Mouse (Mus musculus) lung, embryonic 14.5 days (tissue): Measurements from ENCODE around the gene Kcnc2. TPM values are rescaled to one million over a fixed set of nuclear protein-coding genes. Genes with fewer than 3 reads are reported as not detected.
"Not testable (repeated sequence)": the region's sequence is repeated elsewhere in the genome, so short reads cannot be mapped to it uniquely, and the experiment has no call there.

Source experiments
- ATAC-seq: fragments of 200-750 bp; cut with Nextera tagmentation; 2 replicates; pipeline ENCODE4 v1.8.0; 2017; ENCODE audit warnings: mild to moderate bottlenecking, moderate TSS enrichment, moderate library complexity; ENCODE audit not compliant: insufficient read depth
- DNase-seq: peaks from one replicate; pipeline ENCODE4 v3.0.0-alpha.2; 2015
- H3K27ac ChIP-seq: fragments of 300-500 bp; sonication (generic); 2 replicates; pipeline ENCODE4 v1.5.1; 2014; ENCODE audit warnings: low read depth, mild to moderate bottlenecking, moderate library complexity
- H3K27me3 ChIP-seq: fragments of 300-500 bp; sonication (generic); 2 replicates; pipeline ENCODE4 v1.6.1; 2014; ENCODE audit warnings: low read length, control low read depth; ENCODE audit not compliant: insufficient read depth
- H3K36me3 ChIP-seq: fragments of 300-500 bp; sonication (generic); 2 replicates; pipeline ENCODE4 v1.6.1; 2014; ENCODE audit warnings: control low read depth; ENCODE audit not compliant: insufficient read depth
- H3K4me1 ChIP-seq: fragments of 300-500 bp; sonication (generic); 2 replicates; pipeline ENCODE4 v1.6.1; 2014; ENCODE audit warnings: antibody characterized with exemption, control low read depth; ENCODE audit not compliant: insufficient read depth
- H3K4me2 ChIP-seq: fragments of 300-500 bp; sonication (generic); 2 replicates; pipeline ENCODE4 v1.6.1; 2014; ENCODE audit warnings: mild to moderate bottlenecking
- H3K4me3 ChIP-seq: fragments of 300-500 bp; sonication (generic); 2 replicates; pipeline ENCODE4 v1.5.1; 2014; ENCODE audit warnings: low read depth, low read length
- H3K9ac ChIP-seq: fragments of 300-500 bp; sonication (generic); 2 replicates; pipeline ENCODE4 v1.6.1; 2014
- H3K9me3 ChIP-seq: fragments of 300-500 bp; sonication (generic); 2 replicates; pipeline ENCODE4 v1.6.1; 2016; ENCODE audit warnings: low read depth, low read length, control low read depth
- CTCF ChIP-seq: IDR thresholded peaks from 2 replicates; pipeline ENCODE4 v1.5.1; 2016; ENCODE audit warnings: antibody characterized with exemption, low read depth
- WGBS: fragments of 180-500 bp; shearing (Covaris S2); extraction: QIAGEN DNeasy Blood & Tissue Kit; methylation state at CpG from one replicate; pipeline ENCODE4 v1.1.7; 2014; 5-methylcytosine and 5-hydroxymethylcytosine counted together
- polyA plus RNA-seq: library from polyadenylated mRNA; unstranded; fragments of >200 nt; fragmentation: Nextera tagmentation; extraction: Ambion mirVana; gene quantifications from 2 replicates; pipeline ENCODE4 v1.2.1, GENCODE M21; 2014

The Kcnc2 gene
- 0.13 and 0.18 TPM in 2 replicates for polyA plus RNA-seq

DNA sequence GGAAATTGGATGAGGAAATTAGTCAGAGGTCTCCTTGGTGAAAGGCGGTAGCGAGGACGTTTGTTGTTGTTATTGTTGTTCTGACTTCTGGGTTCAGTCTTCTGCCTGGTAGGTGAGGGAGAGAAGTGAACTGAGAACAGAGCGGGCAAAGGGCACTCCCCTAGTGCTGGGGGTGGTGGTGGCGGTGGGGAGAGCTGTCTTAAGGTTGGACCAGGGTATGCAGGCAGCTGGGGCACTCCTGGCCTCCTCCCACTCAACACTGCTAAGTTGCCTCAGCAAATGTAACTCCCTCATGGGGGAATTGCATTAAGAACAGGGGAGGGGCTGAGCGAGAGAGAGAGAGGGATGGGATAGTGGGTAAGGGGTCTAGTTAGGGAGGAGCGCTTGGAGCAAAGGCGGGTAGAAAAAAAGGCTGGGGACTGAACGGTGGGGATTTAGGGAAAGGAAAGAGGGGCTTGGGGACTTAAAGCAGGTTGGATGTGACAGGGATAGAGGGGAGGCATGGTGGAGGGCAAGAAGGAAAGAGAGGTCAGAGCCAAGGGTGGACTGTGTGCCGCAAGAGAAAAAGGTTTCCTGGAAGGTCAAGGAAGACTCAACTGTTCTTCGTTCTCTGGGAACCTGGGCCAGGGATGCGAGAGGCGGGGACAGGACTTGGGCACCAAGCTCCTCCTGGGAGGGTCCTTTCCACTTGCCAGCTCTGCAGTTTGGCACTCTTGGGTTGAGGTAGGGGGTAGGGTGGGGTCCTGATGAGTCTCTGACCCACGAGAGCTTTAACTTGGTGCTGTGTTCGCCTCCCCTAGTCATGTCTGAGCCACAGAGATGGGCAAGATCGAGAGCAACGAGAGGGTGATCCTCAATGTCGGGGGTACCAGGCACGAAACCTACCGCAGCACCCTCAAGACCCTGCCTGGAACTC lies at the start of gene Kcnc2:
Gene Kcnc2 (plus strand): TSS at position 235 of the 916 bp plus-strand sequence.
- H3K4me1 ChIP-seq: no peaks in the 10 kb centered on the region; the same call in 1 of the 2 replicates
- H3K27me3 ChIP-seq: peaks cover 40% of the 10 kb centered on the region
- no peak for TF ChIP-seq CTCF
- DNase-seq (no peak), ATAC-seq (peak; percentile 57)
- peak within 1 kb of the TSS; percentile 47 for H3K4me3 ChIP-seq
- H3K36me3 ChIP-seq: no peaks in the 10 kb centered on the region
- no peak within 1 kb of the TSS for H3K27ac ChIP-seq
- H3K9ac ChIP-seq: peak within 1 kb of the TSS; percentile 53
- 2% methylated on average over 20 of the region's 20 CpGs for WGBS
- H3K4me2 ChIP-seq: peak within 1 kb of the TSS; percentile 93
- no peaks in the 10 kb centered on the region for H3K9me3 ChIP-seq

DNA sequence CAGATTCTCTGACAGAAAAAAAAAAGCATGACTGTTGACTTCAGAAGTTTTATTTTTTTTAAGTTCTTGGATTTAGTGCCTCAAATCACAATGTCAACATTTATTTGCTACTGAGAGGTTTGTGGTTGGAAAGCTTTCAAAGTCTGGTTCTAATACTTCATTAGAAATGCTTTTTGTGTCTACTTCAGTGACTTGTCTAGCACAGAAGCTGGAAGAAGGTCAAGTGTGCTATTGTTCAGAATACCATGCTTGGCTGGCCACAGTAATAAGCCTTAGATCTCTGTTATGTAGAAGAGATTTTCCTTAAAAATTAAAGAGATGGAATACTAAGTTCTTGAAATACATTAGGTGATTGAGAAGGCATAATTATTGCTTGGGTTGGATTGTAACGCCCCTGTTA lies 43.8 kb upstream of the Kcnc2 start:
- WGBS: 50% methylated on average over 1 of the region's 1 CpGs
- ATAC-seq: no peak
- H3K27ac ChIP-seq: no peak overlapping the region

DNA sequence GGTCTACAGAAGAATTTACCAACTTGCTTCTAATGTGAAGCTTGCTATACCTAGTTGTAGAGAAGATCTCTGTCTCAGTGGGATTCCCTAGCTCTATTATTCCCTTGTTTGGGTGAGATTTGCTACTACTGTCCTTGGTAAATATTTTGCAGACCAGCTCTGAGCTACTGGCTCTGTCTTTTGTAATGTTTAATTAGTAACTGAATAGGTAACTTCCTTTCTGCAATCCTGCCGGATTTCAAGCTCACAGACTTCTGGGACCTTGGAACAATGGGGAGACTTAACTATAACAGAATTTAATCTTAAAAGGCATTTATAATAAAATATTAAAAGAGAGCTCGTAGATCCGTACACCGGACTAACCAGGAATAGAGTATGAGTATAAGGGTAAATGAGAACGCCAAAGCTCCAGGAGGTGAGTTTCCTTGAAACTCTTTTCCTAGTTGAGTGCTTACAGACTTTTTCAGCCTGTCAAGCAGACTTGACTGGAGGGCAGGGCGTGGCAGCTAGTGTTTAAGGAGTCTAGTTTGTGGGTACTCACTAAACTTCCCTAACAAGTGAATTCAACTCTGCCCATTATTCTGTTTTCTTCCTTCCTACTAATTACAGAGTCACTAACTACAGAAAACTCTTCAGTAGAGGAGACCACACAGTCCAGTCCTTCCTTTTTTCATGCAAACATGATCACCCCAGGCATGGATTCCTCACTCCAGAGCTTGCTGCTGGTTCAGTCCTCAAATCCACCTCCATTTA lies 41.7 kb upstream of the Kcnc2 start:
- not testable (repeated sequence) for H3K27me3 ChIP-seq, H3K36me3 ChIP-seq, H3K9ac ChIP-seq, H3K4me1 ChIP-seq, ATAC-seq, H3K27ac ChIP-seq, H3K4me2 ChIP-seq, H3K9me3 ChIP-seq, DNase-seq, H3K4me3 ChIP-seq
- WGBS: 56% methylated on average over 6 of the region's 6 CpGs

More for the DNA sequence above, 43.8 kb upstream of the Kcnc2 start:
- no peaks in the 10 kb centered on the region for H3K4me1 ChIP-seq
- no peak for DNase-seq
- no peaks in the 10 kb centered on the region for H3K27me3 ChIP-seq
- H3K9ac ChIP-seq: no peak overlapping the region
- no peak for TF ChIP-seq CTCF
- H3K9me3 ChIP-seq: no peaks in the 10 kb centered on the region
- H3K4me2 ChIP-seq: no peak overlapping the region
- no peak overlapping the region for H3K4me3 ChIP-seq
- H3K36me3 ChIP-seq: no peaks in the 10 kb centered on the region

DNA sequence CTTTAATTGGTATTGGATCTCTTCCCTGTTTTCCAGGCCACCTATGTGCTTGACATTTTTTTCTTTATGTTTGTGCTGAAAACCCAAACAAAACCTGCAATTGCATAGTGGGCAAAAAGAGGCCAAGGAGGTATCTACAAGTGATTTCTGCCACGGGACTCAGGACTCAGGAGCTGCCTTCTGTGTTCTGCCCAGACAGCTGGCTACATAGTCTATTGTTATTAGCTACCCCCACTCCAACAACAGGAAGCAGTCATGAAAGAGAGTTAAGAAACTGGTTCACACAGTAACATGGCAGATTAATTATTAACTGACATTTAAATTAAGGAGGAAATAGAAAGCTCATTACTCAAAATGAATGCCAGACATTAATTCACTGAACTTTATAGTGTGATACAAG lies 38.2 kb upstream of the Kcnc2 start:
- H3K4me1 ChIP-seq, H3K27ac ChIP-seq, ATAC-seq, H3K27me3 ChIP-seq, DNase-seq, H3K9me3 ChIP-seq, H3K4me3 ChIP-seq, H3K4me2 ChIP-seq, H3K36me3 ChIP-seq, H3K9ac ChIP-seq: not testable (repeated sequence)
- 19% methylated on average over 1 of the region's 1 CpGs for WGBS

DNA sequence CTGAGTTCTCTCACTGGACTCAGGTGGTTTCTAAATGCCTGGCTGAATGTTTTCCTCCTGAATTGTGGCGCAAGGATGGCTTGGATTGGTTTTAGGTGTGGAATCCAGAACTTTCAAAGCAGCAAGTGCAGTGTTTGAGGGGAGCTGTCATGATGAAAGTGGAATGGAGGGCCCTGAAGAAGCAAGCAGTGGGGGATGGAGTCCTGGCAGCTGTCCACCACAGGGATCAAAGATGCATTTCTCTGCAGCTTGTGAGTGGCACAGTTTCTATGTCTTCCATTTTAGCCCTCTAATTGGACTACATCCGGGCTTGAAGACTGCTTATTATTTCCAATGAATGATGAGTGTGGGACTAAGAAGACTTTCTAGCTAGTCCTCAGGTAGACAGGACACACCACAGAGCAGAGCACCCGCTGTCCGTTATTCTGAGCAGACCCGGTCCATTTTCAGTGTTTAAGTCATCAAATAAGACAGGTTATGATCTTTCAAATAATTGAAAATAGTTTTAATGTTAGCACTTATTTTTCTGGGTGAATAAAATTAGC lies 35.5 kb upstream of the Kcnc2 start:
- H3K9me3 ChIP-seq, H3K27ac ChIP-seq, H3K9ac ChIP-seq, DNase-seq, H3K4me2 ChIP-seq, H3K4me3 ChIP-seq, H3K27me3 ChIP-seq, H3K36me3 ChIP-seq, H3K4me1 ChIP-seq, ATAC-seq: not testable (repeated sequence)
- WGBS: 82% methylated on average over 5 of the region's 5 CpGs

DNA sequence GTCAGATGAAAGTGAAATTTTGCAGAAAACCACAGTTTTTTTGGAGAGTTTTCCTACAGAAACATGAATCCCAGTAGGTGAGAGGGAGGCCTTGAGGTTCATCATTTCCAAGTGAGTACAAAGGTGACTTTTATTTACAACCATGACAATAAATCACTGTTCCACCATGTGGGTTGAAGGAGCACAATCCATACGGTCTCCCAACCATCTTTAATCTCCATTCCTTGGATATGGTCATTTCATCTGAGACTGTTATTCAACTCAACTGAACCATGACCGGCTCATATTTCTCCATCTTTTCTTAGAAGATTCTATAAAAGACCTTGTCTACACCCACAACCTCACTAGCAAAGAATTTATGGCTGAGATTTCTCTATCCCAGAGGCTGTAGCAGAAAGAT lies 22.6 kb upstream of the Kcnc2 start:
- no peak for DNase-seq
- Histone ChIP-seq H3K4me1 (no peaks in the 10 kb centered on the region), H3K27me3 (no peaks in the 10 kb centered on the region), H3K9me3 (no peaks in the 10 kb centered on the region), H3K36me3 (no peaks in the 10 kb centered on the region), H3K9ac (no peak overlapping the region), H3K4me2 (no peak overlapping the region), H3K4me3 (no peak overlapping the region), H3K27ac (no peak overlapping the region)
- 78% methylated on average over 2 of the region's 2 CpGs for WGBS
- ATAC-seq: no peak
- TF ChIP-seq CTCF: no peak

DNA sequence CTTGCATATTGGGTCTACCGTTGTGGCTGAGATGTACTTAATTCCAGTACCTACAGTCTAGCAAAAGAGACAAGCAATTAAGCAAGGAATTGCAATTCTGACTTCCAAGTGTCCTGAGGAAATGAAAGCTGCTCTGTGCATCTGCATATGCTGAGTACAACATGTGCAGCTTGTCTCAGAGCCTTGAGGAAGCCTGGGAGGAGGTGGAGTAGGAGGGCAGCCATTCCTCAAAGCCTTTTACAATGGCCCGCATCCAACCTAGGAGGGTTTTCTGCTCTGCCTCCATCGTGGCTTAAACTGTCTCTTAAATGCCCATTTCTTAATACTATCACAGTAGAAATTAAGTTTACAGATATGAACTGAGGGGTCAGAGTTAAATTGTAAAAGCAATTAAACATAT lies 7.5 kb upstream of the Kcnc2 start:
- Histone ChIP-seq H3K36me3 (no peaks in the 10 kb centered on the region), H3K4me3 (no peak overlapping the region), H3K4me2 (no peak overlapping the region), H3K9me3 (no peaks in the 10 kb centered on the region), H3K27me3 (no peaks in the 10 kb centered on the region), H3K9ac (no peak overlapping the region), H3K27ac (no peak overlapping the region), H3K4me1 (no peaks in the 10 kb centered on the region)
- ATAC-seq: no peak
- DNase-seq: no peak
- no peak for TF ChIP-seq CTCF
- WGBS: 68% methylated on average over 3 of the region's 3 CpGs
